Mouse (Mus musculus): ENCODE data around the gene Cyb561d2.

The Cyb561d2 gene

DNA sequence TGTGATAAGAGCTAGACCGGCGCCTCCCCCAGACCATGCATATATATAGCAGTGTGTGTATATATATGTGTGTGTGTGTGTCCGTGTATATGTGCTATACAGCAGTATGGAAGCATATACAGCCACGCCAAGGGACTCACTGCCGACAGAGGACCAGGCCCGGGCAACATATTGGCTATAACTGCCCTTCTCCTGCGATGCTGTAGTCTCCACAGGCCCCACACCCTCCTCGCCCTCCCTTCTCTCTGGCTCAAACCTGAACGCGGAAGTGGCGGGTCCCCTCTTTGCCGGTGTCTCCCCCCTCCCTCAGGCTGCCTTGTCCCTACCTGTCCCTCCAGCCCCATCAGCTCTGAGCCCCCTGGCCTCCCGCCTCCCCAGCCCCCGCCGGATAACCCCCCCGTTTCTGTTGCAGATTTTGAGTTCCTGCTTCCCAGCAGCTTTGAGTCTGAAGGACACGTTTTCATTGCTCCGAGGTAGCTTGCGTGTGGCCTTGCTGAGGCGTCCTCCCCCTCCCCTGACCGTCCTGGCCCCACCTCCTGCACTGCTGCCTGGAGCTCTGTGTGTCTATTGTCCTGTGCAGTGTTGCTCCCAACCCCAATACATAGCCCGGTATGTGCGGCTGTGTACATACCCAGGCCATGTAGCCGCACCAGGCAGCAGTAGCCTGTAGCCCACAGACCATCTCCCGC lies 20.1 kb downstream of the Cyb561d2 start:
- no peak for DNase-seq (ENCODE audit: low read depth, low spot score)

DNA sequence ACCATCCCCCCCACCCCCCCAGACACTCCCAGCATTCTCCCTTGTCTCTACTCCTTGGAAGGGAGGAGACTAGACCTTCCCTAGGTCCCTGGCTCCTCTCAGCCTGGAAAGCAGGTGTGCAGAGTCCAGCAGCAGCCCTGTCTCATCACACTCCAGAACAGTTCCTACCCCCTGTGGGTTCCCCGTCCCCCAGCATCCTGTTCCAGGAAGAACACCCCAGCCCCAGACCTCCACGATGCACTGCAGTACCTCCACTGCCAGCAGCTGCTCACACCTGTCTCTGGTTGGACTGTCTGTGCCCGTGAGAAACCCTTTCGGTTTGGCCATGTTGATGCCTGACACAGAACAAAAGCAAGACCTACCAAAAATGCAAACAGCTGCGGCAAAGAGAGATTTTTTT lies 20.8 kb downstream of the Cyb561d2 start:
- DNase-seq (ENCODE audit: low read depth, low spot score) = no peak

DNA sequence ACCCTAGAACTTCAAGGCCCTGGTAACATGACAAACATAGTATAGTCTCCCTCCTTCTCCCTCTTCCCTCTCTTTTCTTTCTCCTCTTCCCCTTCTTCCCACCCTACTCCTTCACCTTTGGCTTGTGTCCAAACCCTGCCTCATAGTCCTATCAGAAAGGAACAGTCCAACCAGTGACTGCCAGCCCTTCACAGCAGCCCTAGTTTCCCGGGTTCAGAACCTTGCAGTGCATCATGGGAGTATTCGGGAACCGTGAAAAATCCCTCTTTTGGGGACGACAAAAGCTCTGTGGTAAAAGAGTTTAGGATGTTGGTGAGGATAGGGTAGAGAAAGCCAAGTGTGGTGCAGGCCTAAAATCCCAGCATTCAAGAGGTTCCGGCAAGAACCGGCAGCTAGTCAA lies 21.7 kb downstream of the Cyb561d2 start:
- DNase-seq (ENCODE audit: low read depth, low spot score) = no peak

DNA sequence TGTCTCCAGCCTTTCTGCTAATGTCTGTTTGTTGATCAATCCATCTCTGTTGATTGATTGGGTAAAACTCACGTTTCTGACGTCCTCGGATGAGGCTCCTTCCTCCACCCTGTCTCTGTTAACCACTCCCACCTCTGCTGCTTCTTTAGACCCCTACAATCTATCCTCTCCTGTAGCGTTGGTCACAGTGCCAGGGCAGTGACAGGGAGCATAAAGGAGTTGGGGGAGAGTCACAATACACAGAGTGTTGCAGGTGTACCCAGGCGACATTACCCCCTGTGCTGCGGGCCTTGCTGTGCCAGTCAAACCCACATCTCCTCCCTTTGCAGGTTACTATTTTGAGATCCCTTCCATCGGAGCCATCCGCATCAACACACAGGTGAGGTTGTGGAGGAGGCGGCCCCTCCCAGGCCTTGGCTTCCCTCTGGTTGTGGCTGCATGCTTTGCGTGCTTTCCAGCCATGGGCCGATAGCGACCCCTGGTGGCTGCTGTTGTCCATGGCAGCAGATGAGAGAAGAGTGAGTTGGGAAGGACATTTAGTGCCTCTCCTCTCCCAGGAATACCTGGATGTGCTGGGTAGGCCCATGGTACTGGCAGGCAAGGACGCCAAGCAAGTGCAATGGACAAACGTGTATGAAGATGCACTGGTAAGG lies 27.6 kb downstream of the Cyb561d2 start:
- DNase-seq (ENCODE audit: low read depth, low spot score) = peak; percentile 79

DNA sequence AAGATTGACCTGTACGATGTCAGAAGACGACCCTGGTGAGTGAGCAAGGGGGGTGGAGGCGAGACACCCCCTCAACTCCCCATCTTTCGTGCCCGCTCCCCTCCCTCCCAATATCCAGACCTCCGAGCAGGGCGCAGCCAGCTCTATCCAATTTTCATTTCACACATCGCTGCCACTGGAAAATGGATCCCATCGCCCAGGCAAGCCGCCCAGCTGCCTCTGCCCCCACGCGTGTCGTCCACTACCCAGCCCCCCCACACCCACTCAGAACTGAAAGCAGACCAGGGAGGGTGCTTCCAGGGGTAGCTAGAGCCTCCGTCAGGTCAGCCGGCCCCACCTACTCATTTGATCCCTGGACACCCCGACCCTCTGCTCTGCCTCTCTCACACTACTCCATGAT lies 29.7 kb downstream of the Cyb561d2 start:
- DNase-seq (ENCODE audit: low read depth, low spot score) = no peak

DNA sequence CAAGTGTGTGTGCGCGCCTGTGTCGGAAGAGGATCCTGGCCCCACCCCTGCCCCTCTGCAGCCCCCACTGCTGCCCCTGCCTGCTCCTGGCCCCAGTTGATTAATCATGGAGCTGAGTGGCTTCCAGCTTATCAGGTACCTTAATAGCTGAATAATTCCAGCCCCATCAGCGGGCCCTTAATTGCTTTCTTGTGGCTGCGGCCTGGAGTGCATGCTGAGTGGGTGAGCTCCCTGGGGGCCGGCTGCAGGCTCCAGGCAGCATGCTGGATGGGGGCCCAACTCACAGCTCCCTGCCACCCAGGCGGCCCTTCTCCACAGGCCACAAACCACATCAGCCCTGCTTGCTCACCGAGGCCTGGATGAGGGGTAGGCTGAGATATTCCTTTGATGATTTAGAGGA lies 30.6 kb downstream of the Cyb561d2 start:
- DNase-seq (ENCODE audit: low read depth, low spot score) = no peak

DNA sequence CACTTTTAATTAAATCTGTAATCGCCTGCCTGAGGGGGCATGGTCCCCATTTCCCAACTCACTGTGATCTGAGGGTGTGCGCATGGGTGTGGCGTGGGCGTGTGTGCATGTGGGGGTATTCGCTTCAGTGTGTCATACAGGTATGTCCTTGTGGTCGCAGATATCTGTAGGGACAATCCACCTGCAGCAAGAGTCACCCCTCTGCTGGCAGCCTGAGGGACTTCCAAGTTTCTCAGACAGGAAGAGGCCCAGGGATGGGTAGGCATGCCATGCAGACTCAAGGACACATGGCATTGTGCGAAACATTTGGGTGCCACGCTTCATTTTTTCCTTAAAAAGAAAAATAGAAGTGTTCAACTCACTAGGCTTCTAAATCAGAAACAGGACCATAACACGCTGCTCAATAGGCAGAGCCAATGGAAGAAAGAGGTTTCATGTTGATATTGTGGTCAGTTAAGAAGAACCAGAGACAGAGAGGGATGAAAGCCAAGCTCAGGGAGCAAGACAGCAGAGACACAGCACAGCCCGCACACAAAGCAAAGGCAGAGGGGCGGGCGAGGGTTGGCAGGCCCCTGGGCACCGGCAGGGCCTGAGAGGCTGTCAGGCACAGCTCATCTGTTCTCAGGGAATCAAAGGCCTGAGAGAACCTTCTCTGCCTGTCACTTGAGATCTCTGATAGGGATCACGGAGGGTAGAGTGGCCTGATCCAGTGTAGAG lies 31.5 kb downstream of the Cyb561d2 start:
- DNase-seq (ENCODE audit: low read depth, low spot score) = no peak

DNA sequence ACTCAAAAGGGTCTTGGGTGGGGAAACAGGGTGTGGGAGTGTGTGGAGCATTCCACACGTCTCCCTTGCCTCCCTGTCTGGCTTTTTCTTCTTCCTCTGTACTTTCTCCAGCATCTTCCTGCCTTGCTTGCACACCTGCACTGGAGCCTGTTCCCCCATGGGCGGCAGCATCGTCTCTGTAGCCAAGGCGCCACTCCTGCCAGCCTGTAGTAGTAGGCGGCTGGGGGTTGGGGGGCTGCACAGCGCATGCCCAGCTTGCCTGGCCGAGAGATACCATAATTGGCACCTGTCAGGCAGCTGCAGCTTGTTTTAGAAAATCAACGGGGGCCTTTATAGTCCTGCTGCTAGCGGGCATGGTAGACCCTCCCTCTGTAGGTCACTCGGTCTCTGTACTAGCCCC lies 33.7 kb downstream of the Cyb561d2 start:
- no peak for DNase-seq (ENCODE audit: low read depth, low spot score)

DNA sequence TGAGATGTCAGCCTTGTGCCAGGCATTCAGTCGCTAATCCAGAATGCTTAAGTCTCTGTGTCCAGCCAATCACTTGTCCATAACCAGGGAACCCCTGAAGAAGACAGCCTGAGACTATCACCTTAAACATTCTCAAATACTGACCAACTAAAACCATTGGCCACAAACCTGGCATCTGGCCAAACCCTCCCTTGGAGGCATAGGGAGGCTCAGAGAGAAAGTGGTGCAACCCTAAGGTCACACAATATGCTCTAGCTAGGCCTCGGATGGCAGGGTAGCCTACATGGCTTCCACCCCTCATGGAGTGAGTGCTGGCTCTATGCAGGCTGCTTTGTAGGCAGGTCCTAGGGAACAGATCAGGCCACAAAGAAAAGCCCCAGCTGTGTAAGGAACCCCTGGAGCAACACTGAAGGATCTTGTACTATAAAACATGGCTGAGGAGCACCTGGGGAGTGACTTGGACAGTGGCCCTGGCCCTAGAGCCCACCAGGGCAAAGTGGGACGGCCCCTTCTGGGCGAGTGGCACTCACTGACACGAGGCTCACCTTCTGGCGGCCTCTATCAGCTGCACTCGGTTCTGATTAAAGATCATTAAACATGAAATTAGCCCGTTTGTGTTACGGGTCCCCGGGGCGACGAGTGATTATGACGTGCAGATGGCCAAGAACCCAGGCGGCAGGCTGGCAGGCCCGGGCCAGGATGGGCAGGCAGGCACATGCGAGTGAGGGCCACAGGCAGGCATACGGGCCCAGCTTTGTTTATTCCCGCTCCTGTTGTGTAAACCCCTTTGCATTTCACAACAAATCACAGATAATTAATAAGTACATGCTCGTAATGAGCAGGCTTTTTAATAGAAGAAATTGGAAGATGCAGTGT lies 37.1 kb downstream of the Cyb561d2 start:
- no peak for DNase-seq (ENCODE audit: low read depth, low spot score)

DNA sequence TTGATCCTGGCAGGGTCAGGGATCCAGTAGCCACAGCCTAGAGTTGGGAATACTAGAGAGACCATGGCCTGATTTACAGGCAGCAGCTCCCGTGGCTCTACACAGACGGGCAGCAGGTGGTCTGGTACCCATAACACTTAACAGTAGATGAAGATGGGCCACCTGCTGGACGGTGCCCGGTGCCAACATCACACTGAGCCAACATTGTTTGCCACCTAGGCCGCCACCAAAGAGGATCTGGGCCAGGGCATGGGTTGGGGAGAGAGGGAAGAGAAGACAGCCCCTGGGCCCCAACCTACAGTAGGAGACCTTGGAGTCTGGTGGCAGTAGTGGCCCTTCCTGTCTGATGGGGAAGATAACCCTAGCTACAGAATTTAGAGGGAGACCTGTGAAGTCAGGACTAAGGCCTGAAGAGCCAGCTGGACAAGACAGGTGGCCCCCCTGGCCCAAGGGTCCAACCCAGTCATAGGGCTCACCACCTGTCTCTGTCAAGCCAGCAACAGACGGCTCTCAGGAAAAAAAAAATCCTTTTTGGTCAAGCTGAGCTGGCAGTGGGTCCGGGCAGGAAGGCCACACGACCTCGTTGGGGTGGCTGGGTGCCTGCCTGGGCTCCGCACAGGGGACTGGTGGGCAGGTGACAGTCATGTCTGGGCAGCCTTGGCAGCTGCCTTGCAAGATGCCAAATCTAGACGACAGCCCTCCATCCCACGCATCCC lies 39.7 kb downstream of the Cyb561d2 start:
- no peak for DNase-seq (ENCODE audit: low read depth, low spot score)

DNA sequence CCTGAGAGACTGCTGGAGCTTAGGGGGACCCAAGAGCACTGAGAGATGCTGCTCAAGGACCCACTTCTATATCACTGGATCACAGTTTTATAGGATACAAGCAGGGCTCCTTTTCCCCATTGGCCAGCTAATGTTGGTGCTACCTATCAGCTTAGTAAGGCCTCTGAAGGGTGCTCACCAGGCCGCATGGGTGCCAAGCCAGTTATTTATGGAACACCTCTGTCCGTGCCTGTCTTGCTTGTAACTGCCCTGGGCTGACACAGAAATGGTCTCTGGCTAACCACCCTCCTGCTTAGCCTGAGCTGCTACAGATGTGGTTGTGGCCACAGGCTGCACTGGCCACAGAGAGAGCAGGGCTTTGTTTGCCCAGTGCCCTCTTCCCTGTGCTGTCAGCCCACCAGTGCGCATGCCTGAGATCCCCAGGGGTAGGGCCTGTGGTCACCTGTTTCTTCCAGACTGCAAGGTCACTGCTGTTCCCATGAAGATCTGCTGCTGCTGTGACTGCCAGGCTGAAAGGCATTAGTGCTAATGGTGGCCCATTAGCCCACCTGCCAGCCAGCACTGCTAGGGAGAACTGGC lies 41.2 kb downstream of the Cyb561d2 start:
- no peak for DNase-seq (ENCODE audit: low read depth, low spot score)

DNA sequence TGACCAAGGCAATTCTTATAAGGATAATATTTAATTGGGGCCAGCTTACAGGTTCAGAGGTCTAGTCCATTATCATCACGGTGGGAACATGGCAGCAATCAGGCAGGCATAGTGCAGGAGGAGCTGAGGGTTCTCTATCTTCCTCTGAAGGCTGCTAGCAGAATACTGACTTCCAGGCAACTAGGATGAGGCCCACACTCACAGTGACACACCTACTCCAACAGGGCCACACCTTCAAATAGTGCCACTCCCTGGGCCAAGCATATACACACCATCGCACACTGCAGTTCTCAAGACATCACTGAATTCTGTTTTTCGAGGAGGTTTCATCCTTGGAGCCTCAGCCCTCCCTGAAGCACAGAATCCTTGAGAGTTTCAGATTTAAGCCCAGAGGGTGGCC lies 45.6 kb downstream of the Cyb561d2 start:
- DNase-seq (ENCODE audit: low read depth, low spot score) = no peak

DNA sequence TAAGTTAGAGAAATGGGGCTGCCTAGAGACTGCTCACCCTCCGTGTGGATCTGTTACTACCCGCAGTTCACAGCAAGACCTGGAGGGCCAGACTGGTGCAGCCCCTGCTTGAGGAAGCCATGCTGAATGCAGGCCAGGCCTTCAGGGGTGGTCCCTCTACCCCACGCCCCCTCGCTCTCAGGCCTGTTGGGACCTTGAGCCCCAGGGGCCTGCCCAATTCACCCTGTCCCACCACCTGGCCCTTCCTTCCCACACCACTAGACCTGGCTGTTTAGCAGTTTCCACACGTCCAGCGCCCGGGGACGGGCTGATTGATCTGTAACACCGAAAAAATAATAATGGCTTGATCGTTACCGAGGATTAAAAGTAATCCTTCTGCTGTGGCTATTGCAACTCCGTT lies 47.8 kb downstream of the Cyb561d2 start:
- DNase-seq (ENCODE audit: low read depth, low spot score) = no peak

DNA sequence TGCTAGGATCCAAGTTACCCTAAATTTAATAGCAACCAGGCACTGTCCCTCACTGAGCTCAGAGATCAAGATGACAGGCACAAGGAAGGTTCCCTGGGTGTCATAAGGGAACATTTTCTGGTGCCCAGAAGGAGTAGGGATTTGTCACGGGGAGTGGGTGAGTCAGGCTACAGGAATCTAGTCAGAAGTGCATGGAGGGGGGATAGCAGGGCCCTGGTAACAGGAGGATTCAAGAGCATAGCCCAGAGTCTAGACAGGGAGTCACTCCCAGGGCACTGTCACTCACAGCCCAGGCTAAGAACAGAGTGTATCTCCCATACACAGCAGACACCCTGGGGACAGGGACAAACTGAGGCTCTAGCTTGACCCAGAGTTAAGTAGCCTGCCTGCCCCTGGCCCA lies 48.5 kb downstream of the Cyb561d2 start:
- DNase-seq (ENCODE audit: low read depth, low spot score) = no peak

DNA sequence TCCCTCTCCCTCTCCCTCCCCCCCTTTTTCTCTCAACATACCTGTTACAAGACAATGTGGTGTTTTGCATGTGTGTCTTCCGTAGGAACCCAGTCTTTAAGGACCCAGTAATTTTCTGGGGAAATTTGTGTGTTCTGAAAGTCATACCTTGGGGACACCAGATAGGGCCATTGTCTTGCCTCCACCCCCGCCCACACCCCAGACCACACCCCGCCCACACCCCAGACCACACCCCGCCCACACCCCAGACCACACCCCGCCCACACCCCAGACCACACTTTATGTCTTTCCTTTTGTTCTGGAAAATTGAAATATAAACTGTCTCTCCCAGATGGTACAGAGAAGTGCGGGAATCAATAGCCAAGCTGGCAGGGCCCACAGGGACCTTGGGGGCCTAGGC lies 51.4 kb downstream of the Cyb561d2 start:
- DNase-seq (ENCODE audit: low read depth, low spot score) = no peak

DNA sequence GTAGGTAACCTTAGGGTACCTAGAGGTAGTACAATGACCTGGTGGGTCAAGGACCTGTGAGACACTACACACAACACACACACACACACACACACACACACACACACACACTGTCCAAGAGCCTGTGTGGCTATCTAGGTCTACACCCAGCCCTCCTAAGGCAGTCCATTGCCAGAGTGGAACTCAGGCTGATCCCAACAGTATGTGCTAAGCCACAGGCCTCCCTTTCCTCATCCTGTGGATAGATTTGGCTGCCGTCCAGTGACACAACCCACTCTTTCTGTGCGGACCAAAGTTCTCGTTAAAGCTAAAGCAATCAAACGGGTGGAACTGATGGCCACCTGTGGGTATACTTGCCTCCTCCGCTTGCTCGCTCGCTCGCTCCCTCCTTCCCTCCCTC lies 51.8 kb downstream of the Cyb561d2 start:
- no peak for DNase-seq (ENCODE audit: low read depth, low spot score)
